Mouse (Mus musculus) heart, embryonic 10.5 days (tissue): ENCODE data around the gene 1700025C18Rik. TPM values are rescaled to one million over a fixed set of nuclear protein-coding genes. Genes with fewer than 3 reads are reported as not detected.

Experiments used
- DNase-seq: peaks from one replicate; pipeline ENCODE4 v3.0.0-alpha.2; 2017; ENCODE audit warnings: low spot score
- H3K27ac ChIP-seq: fragments of 300-500 bp; sonication (generic); 2 replicates; pipeline ENCODE4 v1.5.1; 2016; ENCODE audit warnings: mild to moderate bottlenecking
- H3K27me3 ChIP-seq: fragments of 300-500 bp; sonication (generic); 2 replicates; pipeline ENCODE4 v1.6.1; 2016; ENCODE audit warnings: mild to moderate bottlenecking; ENCODE audit not compliant: poor library complexity, insufficient read depth, severe bottlenecking
- H3K36me3 ChIP-seq: fragments of 300-500 bp; sonication (generic); 2 replicates; pipeline ENCODE4 v1.6.1; 2016; ENCODE audit warnings: mild to moderate bottlenecking, moderate library complexity
- H3K4me1 ChIP-seq: fragments of 300-500 bp; sonication (generic); 2 replicates; pipeline ENCODE4 v1.6.1; 2016; ENCODE audit warnings: mild to moderate bottlenecking
- H3K4me3 ChIP-seq: fragments of 300-500 bp; sonication (generic); 2 replicates; pipeline ENCODE4 v1.5.1; 2016; ENCODE audit warnings: mild to moderate bottlenecking, moderate library complexity
- H3K9me3 ChIP-seq: fragments of 300-500 bp; sonication (generic); 2 replicates; pipeline ENCODE4 v1.6.1; 2016; ENCODE audit warnings: mild to moderate bottlenecking, moderate library complexity
- WGBS: fragments of 180-500 bp; shearing (Covaris S2); methylation state at CpG from one replicate; pipeline ENCODE4 v1.1.7; 2016; 5-methylcytosine and 5-hydroxymethylcytosine counted together
- polyA plus RNA-seq: library from polyadenylated mRNA; unstranded; fragments of >200 nt; fragmentation: Nextera tagmentation; extraction: Ambion mirVana; gene quantifications from 2 replicates; pipeline ENCODE4 v1.2.1, GENCODE M21; 2016

The 1700025C18Rik gene
- polyA plus RNA-seq, 1 experiment from 2014 or later, result not detected

DNA sequence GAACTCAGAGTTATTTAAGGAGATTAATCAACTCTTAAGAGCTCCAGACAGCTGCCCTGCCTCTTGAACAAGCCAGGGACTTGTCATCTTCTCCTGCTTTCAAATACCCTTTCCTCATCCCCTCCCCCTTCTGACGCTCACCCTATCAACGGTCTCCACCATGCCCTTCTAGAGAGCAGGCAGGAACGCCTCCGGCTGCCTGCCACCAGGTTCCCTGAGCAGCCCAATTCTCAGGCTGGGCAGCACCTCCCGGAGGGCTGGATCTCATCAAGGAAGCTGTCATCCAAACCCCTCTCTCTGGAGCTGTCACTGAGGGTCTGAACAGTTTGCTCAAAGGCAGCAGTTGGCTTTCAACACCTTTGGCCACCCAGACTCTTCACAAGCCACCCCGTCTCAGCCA, 10.2 kb upstream of the 1700025C18Rik start:
- Histone ChIP-seq H3K9me3 (no peaks in the 10 kb centered on the region), H3K27ac (no peak overlapping the region), H3K27me3 (peaks cover 100% of the 10 kb centered on the region), H3K36me3 (no peaks in the 10 kb centered on the region), H3K4me3 (peak overlapping the region; percentile 24; the same call in 1 of the 2 replicates), H3K4me1 (peaks cover 39% of the 10 kb centered on the region)
- peak; percentile 92 for DNase-seq
- WGBS, result 2% methylated on average over 6 of the region's 6 CpGs

DNA sequence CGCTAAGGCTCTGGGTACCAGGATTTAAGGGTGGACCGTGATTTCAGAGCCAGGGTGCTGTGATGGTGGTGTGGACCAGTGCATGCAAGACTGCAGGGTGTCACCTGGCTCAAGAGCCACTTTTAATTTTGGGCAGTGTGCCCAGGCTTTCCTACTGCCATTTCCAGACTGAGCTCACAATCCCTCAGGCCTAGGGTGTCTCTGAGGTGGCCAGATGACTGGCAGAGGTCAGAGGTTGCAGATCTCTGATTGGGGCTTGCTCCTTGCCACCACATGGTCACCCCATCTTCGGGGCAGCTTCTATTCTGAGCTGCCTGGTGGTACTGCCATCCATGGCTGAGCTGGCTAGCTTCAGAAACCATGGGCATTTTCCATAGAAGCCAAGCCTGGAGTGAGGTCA, 8.3 kb upstream of the 1700025C18Rik start:
- Histone ChIP-seq H3K27ac (no peak overlapping the region), H3K9me3 (no peaks in the 10 kb centered on the region), H3K36me3 (no peaks in the 10 kb centered on the region), H3K27me3 (peaks cover 100% of the 10 kb centered on the region), H3K4me1 (peaks cover 40% of the 10 kb centered on the region), H3K4me3 (no peak overlapping the region)
- DNase-seq, result no peak
- 87% methylated on average over 3 of the region's 3 CpGs for WGBS

DNA sequence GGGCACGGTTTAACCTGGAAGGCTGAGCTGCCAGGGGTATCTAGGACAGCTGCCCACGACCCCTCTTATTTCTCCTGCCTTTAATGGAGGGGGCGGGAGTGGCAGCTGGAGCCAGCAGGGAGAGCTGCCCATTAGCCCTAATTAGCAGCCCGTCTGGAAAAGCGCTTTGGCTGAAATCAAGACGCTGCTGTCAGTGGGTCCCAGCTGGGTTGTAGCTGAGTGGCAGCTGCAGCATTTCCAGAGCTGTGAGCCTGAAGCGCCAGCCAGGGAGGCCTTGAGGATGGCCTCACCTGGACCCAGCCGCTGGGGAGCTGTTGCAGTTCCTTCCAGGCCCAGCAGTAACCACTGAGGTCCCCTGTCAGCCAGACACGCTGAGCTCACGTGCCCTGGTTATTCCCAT, 5.8 kb upstream of the 1700025C18Rik start:
- peaks cover 96% of the 10 kb centered on the region for H3K27me3 ChIP-seq
- H3K4me3 ChIP-seq, result no peak overlapping the region
- WGBS, result 15% methylated on average over 10 of the region's 10 CpGs
- DNase-seq, result no peak
- H3K36me3 ChIP-seq, result no peaks in the 10 kb centered on the region
- no peaks in the 10 kb centered on the region for H3K9me3 ChIP-seq
- peaks cover 37% of the 10 kb centered on the region for H3K4me1 ChIP-seq
- H3K27ac ChIP-seq, result no peak overlapping the region

DNA sequence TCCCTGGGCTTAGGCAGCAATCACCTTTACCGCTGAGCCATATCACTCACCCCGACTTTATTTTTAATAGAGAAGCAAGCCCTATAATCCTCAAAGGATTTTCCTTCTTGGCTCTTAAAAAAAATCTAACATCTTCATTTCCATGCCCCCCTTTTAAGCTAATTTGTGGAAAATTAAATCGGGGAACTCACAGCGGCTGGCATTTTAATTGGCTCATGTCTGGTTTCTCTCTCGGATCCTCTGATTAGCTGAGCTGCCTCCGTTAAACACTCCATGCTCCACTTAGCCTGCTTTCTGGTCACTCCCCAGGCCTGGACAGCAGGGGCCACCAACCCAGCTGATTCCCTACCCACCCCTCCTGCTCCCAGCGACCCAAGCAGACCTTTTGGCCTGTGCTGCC, 1.8 kb upstream of the 1700025C18Rik start:
- Histone ChIP-seq H3K36me3 (no peaks in the 10 kb centered on the region), H3K27ac (no peak overlapping the region), H3K9me3 (no peaks in the 10 kb centered on the region), H3K4me1 (peaks cover 13% of the 10 kb centered on the region; the same call in 1 of the 2 replicates), H3K4me3 (no peak overlapping the region), H3K27me3 (peaks cover 76% of the 10 kb centered on the region)
- DNase-seq, result no peak
- WGBS, result 58% methylated on average over 7 of the region's 7 CpGs

DNA sequence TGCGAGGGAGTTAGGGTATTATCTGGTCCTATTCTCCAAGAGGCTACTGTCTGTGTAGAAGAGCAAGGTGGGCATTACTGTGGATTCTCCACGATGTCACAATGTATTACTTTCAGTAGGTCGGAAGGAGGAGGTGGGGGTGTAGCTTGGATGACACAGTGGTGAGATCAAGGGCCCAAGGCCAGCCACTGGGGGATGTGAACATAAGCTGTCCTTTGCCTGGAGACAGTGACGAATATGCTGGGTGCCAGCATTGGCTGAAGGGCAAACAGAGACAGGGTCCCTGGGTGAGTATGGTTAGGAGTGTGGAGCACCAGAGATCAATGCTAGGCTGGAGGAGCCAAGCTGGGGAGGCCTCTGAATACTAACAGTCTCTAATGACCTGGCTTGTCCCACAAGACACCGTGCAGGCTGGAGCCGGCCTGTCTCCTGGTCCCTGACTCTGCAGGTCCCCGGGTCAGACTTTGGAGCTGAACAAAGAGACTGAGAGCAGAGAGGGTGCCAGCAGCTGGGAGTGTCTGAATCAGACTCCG, 949 bp upstream of the 1700025C18Rik start:
- Histone ChIP-seq H3K4me1 (peaks cover 11% of the 10 kb centered on the region; the same call in 1 of the 2 replicates), H3K4me3 (no peak overlapping the region), H3K27me3 (peaks cover 76% of the 10 kb centered on the region), H3K9me3 (no peaks in the 10 kb centered on the region), H3K27ac (no peak overlapping the region), H3K36me3 (no peaks in the 10 kb centered on the region)
- no peak for DNase-seq
- 73% methylated on average over 8 of the region's 8 CpGs for WGBS

DNA sequence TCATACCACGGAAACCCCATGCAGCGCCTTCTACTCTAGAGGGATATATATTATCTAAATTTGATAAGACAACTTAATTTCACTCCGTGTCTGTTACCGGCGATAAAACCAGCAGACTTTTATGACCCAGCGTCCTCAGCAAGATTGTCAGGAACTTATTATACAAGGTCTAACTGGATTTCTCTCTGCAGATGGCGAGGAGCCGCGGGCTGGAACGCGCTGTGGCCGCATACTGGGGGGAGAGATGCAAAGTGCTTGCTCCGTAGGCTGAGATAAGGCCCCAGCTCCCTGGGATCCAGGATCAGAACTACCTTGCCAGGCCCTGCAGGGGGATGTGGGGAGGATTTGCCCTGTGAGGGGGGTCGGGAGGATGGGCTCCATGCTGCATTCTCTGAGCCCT, 1.1 kb downstream of the 1700025C18Rik start:
- peaks cover 72% of the 10 kb centered on the region for H3K27me3 ChIP-seq
- H3K36me3 ChIP-seq, result no peaks in the 10 kb centered on the region
- H3K27ac ChIP-seq, result no peak overlapping the region
- WGBS, result 28% methylated on average over 14 of the region's 14 CpGs
- H3K4me3 ChIP-seq, result no peak overlapping the region
- H3K9me3 ChIP-seq, result no peaks in the 10 kb centered on the region
- DNase-seq, result no peak
- H3K4me1 ChIP-seq, result 0 out of 2 replicates have a peak, but pooled peaks cover 3% of the 10 kb centered on the region

DNA sequence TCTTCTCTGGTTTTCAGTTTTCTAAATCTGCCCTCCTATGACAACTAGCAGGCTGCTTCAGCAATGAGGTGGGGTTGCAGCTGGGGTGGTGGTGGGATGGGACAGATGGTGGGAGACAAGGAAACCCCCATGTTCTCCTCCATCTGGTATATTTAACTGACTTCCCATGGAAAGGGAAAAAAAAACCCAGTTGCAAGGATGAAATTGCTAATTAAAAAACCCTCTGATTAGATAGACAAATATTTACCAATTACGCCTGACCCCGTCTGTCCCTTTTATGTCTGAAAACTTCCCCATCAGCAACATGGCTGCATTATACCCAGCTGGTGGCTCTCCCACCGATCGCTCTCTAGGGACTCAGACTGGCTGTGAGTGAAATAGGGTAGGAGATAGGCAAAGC, 3.9 kb downstream of the 1700025C18Rik start:
- H3K27me3 ChIP-seq, result peaks cover 59% of the 10 kb centered on the region
- no peak overlapping the region for H3K4me3 ChIP-seq
- 78% methylated on average over 4 of the region's 4 CpGs for WGBS
- no peaks in the 10 kb centered on the region for H3K9me3 ChIP-seq
- no peak for DNase-seq
- no peak overlapping the region for H3K27ac ChIP-seq
- H3K36me3 ChIP-seq, result no peaks in the 10 kb centered on the region
- no peaks in the 10 kb centered on the region for H3K4me1 ChIP-seq

DNA sequence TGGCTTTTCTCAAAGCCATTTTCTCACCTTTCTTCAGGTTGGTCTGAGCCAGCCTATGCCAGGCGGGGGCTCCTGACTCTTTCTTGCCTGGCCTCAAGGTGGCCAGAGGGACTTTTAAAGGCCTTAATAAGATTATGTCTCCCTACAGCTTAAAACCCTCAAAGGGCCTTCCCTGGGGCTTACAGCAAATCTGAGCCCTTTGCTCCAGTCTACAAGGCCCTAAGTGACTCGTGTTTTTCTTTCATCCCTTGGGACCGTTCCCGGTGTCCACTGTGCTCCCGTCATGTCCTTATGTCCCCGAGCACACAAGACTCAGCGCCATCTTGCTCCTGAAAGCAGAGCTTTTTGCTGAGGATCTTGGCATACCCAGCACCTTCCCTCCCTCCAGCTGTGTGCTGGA, 9.3 kb downstream of the 1700025C18Rik start:
- 12% methylated on average over 7 of the region's 7 CpGs for WGBS
- Histone ChIP-seq H3K9me3 (no peaks in the 10 kb centered on the region), H3K4me3 (no peak overlapping the region), H3K27me3 (peaks cover 79% of the 10 kb centered on the region), H3K27ac (no peak overlapping the region), H3K36me3 (no peaks in the 10 kb centered on the region), H3K4me1 (0 out of 2 replicates have a peak, but pooled peaks cover 6% of the 10 kb centered on the region)
- no peak for DNase-seq

DNA sequence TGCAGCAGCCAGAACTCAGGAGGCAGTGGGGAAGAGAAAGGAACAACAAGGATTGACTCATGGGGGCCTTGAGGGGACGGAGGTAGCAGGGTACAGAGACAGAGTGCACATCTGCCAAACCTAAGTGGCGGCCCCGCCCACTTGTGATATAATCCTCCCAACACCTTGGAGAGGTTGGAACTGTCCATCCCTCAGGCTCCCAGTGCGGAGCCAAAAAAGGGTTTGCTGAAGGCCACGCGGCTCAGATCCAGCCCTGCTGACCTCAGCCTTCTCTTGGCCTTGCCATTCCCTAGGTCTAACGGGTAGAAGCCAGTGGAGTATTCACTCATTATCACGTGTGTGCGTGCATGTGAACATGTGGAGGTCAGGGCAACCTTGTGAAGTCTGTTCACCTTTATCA, 9.9 kb downstream of the 1700025C18Rik start:
- no peak overlapping the region for H3K4me3 ChIP-seq
- 13% methylated on average over 9 of the region's 9 CpGs for WGBS
- DNase-seq, result no peak
- no peak overlapping the region for H3K27ac ChIP-seq
- H3K9me3 ChIP-seq, result no peaks in the 10 kb centered on the region
- peaks cover 80% of the 10 kb centered on the region for H3K27me3 ChIP-seq
- 0 out of 2 replicates have a peak, but pooled peaks cover 6% of the 10 kb centered on the region for H3K4me1 ChIP-seq
- H3K36me3 ChIP-seq, result no peaks in the 10 kb centered on the region

DNA sequence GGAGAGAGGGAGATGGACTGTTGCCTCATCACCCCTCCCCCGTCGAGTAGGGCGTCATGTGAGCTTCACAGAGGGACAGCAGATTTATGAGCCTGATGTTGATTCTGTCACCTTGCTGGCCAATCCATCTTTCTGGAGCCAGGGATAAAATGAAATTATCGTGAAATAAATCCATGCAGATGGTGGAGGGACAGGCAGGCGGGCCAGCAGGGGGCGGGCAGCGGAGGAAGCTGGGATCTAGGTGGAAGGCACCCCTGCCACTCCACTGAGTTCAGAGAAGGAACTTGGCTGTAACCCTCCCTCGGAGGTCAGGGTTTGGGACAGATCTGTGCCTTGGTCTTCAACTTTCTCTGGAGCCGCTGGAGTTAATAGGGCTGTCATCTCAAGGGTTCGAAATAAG, 11.9 kb downstream of the 1700025C18Rik start:
- DNase-seq, result no peak

DNA sequence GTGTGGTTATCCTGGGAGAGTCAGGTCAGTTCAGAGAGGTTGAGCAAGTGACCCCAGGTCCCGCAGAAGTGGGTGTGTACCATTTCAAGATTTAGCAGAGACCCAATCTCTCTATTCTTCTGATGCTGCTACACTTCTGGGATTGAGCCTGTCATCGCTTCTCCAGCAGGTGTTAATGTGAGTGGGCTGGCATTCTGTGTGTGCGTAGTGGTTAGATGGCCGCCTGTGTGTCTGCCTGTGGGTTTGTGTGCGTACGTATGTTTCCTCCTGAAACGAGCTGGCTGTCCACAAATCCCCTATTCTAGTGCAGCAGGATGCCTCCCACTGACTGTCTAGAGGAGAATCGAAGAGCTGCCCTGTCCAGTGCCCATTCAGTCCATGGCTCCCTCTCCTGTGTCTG, 12.5 kb downstream of the 1700025C18Rik start:
- Histone ChIP-seq H3K27me3 (peaks cover 92% of the 10 kb centered on the region), H3K9me3 (no peaks in the 10 kb centered on the region), H3K27ac (no peak overlapping the region), H3K4me1 (0 out of 2 replicates have a peak, but pooled peaks cover 10% of the 10 kb centered on the region), H3K4me3 (no peak overlapping the region), H3K36me3 (no peaks in the 10 kb centered on the region)
- WGBS, result 67% methylated on average over 8 of the region's 8 CpGs
- DNase-seq, result no peak

More for the DNA sequence above, 11.9 kb downstream of the 1700025C18Rik start:
- Histone ChIP-seq H3K4me3 (no peak overlapping the region), H3K27ac (no peak overlapping the region), H3K36me3 (no peaks in the 10 kb centered on the region), H3K27me3 (peaks cover 86% of the 10 kb centered on the region), H3K9me3 (no peaks in the 10 kb centered on the region), H3K4me1 (0 out of 2 replicates have a peak, but pooled peaks cover 10% of the 10 kb centered on the region)
- WGBS, result 25% methylated on average over 10 of the region's 10 CpGs

DNA sequence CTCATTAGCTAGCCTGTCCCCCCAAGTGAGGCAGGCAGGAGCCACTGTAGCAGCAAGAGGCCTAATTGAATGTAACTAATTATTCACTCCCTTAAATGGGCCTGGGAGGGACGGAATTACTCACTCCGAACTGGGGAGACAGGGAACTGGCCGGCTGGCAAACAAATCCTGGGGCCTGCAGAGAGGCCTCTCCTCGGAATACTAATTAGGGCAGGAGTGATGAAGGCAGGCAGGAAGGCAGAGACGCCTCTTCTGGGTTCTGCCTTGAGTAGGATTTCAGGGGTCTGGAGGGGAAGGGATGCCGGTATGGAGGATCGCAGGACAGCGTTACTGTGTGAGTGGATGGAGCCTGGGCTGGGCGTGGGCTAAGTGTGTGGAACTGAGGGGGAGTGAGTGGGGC, 13.5 kb downstream of the 1700025C18Rik start:
- 9% methylated on average over 9 of the region's 9 CpGs for WGBS
- no peak for DNase-seq
- H3K4me3 ChIP-seq, result no peak overlapping the region
- no peak overlapping the region for H3K27ac ChIP-seq
- H3K27me3 ChIP-seq, result peaks cover 100% of the 10 kb centered on the region
- H3K9me3 ChIP-seq, result no peaks in the 10 kb centered on the region
- 0 out of 2 replicates have a peak, but pooled peaks cover 10% of the 10 kb centered on the region for H3K4me1 ChIP-seq
- no peaks in the 10 kb centered on the region for H3K36me3 ChIP-seq

DNA sequence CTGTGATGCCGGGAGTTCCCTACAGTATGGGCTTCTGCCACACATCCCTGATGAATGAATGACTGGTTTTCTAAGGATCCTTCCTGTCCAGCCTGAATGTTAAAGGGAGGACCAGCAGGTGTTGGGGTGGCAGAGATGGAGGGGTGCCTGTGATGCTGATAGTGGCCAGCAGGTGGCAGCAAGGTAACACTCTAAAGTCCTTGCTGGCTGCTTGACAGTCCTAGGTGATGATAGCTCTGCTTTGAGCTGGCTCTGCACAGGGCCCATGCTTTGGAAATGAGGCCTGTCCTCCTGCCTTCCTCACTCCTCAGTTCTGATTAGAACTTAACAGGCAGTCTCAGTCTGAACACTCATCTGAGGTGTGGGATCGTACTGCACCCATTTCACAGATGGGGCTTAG, 15.6 kb downstream of the 1700025C18Rik start:
- no peaks in the 10 kb centered on the region for H3K36me3 ChIP-seq
- no peaks in the 10 kb centered on the region for H3K9me3 ChIP-seq
- no peak overlapping the region for H3K27ac ChIP-seq
- H3K4me3 ChIP-seq, result no peak overlapping the region
- WGBS, result 30% methylated on average over 2 of the region's 2 CpGs
- peaks cover 15% of the 10 kb centered on the region for H3K4me1 ChIP-seq
- peak; percentile 83 for DNase-seq
- peaks cover 99% of the 10 kb centered on the region for H3K27me3 ChIP-seq
